Mouse (Mus musculus) forebrain, embryonic 10.5 days (tissue): Measurements from ENCODE around the gene Slc25a10. TPM values are rescaled to one million over a fixed set of nuclear protein-coding genes. Genes with fewer than 3 reads are reported as not detected.
A peak's percentile ranks its signal among the peaks of the same experiment; 100 is the strongest.
"Not testable (repeated sequence)": the region's sequence is repeated elsewhere in the genome, so short reads cannot be mapped to it uniquely, and the experiment has no call there.

Experiments
- DNase-seq: peaks from one replicate; pipeline ENCODE4 v3.0.0-alpha.2; 2017; ENCODE audit warnings: low spot score; ENCODE audit errors: extremely low spot score
- H3K27ac ChIP-seq: fragments of 300-500 bp; sonication (generic); 2 replicates; pipeline ENCODE4 v1.5.1; 2016; ENCODE audit warnings: mild to moderate bottlenecking
- H3K27me3 ChIP-seq: fragments of 300-500 bp; sonication (generic); 2 replicates; pipeline ENCODE4 v1.6.1; 2016; ENCODE audit warnings: mild to moderate bottlenecking; ENCODE audit not compliant: poor library complexity, severe bottlenecking
- H3K36me3 ChIP-seq: fragments of 300-500 bp; sonication (generic); replicated peaks from 2 replicates; pipeline ENCODE4 v1.6.1; 2016; ENCODE audit warnings: mild to moderate bottlenecking, moderate library complexity
- H3K4me1 ChIP-seq: fragments of 300-500 bp; sonication (generic); 2 replicates; pipeline ENCODE4 v1.6.1; 2016
- H3K4me3 ChIP-seq: fragments of 300-500 bp; sonication (generic); 2 replicates; pipeline ENCODE4 v1.5.1; 2016; ENCODE audit warnings: mild to moderate bottlenecking, moderate library complexity
- H3K9me3 ChIP-seq: fragments of 300-500 bp; sonication (generic); 2 replicates; pipeline ENCODE4 v1.6.1; 2016; ENCODE audit warnings: mild to moderate bottlenecking, moderate library complexity
- WGBS: fragments of 180-500 bp; shearing (Covaris S2); methylation state at CpG from one replicate; pipeline ENCODE4 v1.1.7; 2016; 5-methylcytosine and 5-hydroxymethylcytosine counted together
- polyA plus RNA-seq: library from polyadenylated mRNA; unstranded; fragments of >200 nt; fragmentation: Nextera tagmentation; extraction: Ambion mirVana; gene quantifications from 2 replicates; pipeline ENCODE4 v1.2.1, GENCODE M21; 2016

The Slc25a10 gene
- polyA plus RNA-seq, 1 experiment from 2014 or later, result 71.6 TPM

GRCm38 (mm10) chr11:120506899-120507298 is 15.3 kb downstream of the Slc25a10 start:
- peaks cover 21% of the 10 kb centered on the region for H3K4me1 ChIP-seq
- peaks cover 9% of the 10 kb centered on the region for H3K27me3 ChIP-seq
- H3K27ac ChIP-seq, result no peak overlapping the region
- no peak overlapping the region for H3K4me3 ChIP-seq
- H3K36me3 ChIP-seq, result no peaks in the 10 kb centered on the region
- no peaks in the 10 kb centered on the region for H3K9me3 ChIP-seq
- 63% methylated on average over 4 of the region's 4 CpGs for whole genome bisulfite sequencing
- DNase-seq, result no peak

GRCm38 (mm10) chr11:120507611-120508289 is 16.1 kb downstream of the Slc25a10 start:
- Histone ChIP-seq H3K27me3 (peaks cover 9% of the 10 kb centered on the region), H3K9me3 (no peaks in the 10 kb centered on the region), H3K27ac (no peak overlapping the region), H3K4me3 (no peak overlapping the region), H3K4me1 (peaks cover 21% of the 10 kb centered on the region), H3K36me3 (no peaks in the 10 kb centered on the region)
- WGBS, result 87% methylated on average over 13 of the region's 13 CpGs
- no peak for DNase-seq

- Histone ChIP-seq H3K9me3 (no peaks in the 10 kb centered on the region), H3K4me1 (peaks cover 27% of the 10 kb centered on the region), H3K4me3 (no peak overlapping the region), H3K27me3 (peaks cover 9% of the 10 kb centered on the region), H3K36me3 (no peaks in the 10 kb centered on the region), H3K27ac (no peak overlapping the region)
- 94% methylated on average over 9 of the region's 9 CpGs for WGBS
- no peak for DNase-seq
Observed at GRCm38 (mm10) chr11:120508290-120508870, 16.7 kb downstream of the Slc25a10 start.

- Histone ChIP-seq H3K4me1 (peaks cover 27% of the 10 kb centered on the region), H3K36me3 (no peaks in the 10 kb centered on the region), H3K9me3 (no peaks in the 10 kb centered on the region), H3K27me3 (peaks cover 9% of the 10 kb centered on the region), H3K4me3 (no peak overlapping the region), H3K27ac (peak overlapping the region; percentile 82)
- WGBS, result 22% methylated on average over 4 of the region's 4 CpGs
- no peak for DNase-seq
Observed at GRCm38 (mm10) chr11:120509940-120510339, 18.3 kb downstream of the Slc25a10 start.

GRCm38 (mm10) chr11:120510375-120511030 is 18.9 kb downstream of the Slc25a10 start:
- Histone ChIP-seq H3K36me3 (no peaks in the 10 kb centered on the region), H3K27ac (peak overlapping the region; percentile 82), H3K4me3 (peak overlapping the region; percentile 40), H3K9me3 (no peaks in the 10 kb centered on the region), H3K27me3 (peaks cover 9% of the 10 kb centered on the region), H3K4me1 (peaks cover 29% of the 10 kb centered on the region)
- no peak for DNase-seq
- WGBS, result 1% methylated on average over 16 of the region's 16 CpGs

- Histone ChIP-seq H3K27me3 (peaks cover 13% of the 10 kb centered on the region), H3K27ac (no peak overlapping the region), H3K4me3 (no peak overlapping the region), H3K36me3 (no peaks in the 10 kb centered on the region), H3K4me1 (peaks cover 34% of the 10 kb centered on the region), H3K9me3 (no peaks in the 10 kb centered on the region)
- WGBS, result 57% methylated on average over 6 of the region's 6 CpGs
- DNase-seq, result no peak
Observed at GRCm38 (mm10) chr11:120512790-120513453, 21.3 kb downstream of the Slc25a10 start.

GRCm38 (mm10) chr11:120514262-120514661 is 22.6 kb downstream of the Slc25a10 start:
- DNase-seq, H3K9me3 ChIP-seq, H3K27me3 ChIP-seq, H3K4me3 ChIP-seq, H3K36me3 ChIP-seq, H3K27ac ChIP-seq: not testable (repeated sequence)
- peaks cover 38% of the 10 kb centered on the region for H3K4me1 ChIP-seq
- 95% methylated on average over 2 of the region's 2 CpGs for WGBS

- peak; percentile 88 for DNase-seq
- peaks cover 7% of the 10 kb centered on the region; the same call in 1 of the 2 replicates for H3K27me3 ChIP-seq
- 21% methylated on average over 17 of the region's 17 CpGs for WGBS
- no peaks in the 10 kb centered on the region for H3K9me3 ChIP-seq
- H3K4me3 ChIP-seq, result no peak overlapping the region
- peak overlapping the region; percentile 26; the same call in 1 of the 2 replicates for H3K27ac ChIP-seq
- no peaks in the 10 kb centered on the region for H3K36me3 ChIP-seq
- peaks cover 32% of the 10 kb centered on the region for H3K4me1 ChIP-seq
Observed at GRCm38 (mm10) chr11:120515611-120516010, 24.0 kb downstream of the Slc25a10 start.

GRCm38 (mm10) chr11:120517147-120517546 is 25.5 kb downstream of the Slc25a10 start:
- peaks cover 4% of the 10 kb centered on the region; the same call in 1 of the 2 replicates for H3K27me3 ChIP-seq
- peaks cover 22% of the 10 kb centered on the region for H3K4me1 ChIP-seq
- WGBS, result 84% methylated on average over 4 of the region's 4 CpGs
- H3K4me3 ChIP-seq, result no peak overlapping the region
- no peak for DNase-seq
- no peaks in the 10 kb centered on the region for H3K9me3 ChIP-seq
- H3K27ac ChIP-seq, result no peak overlapping the region
- H3K36me3 ChIP-seq, result no peaks in the 10 kb centered on the region

GRCm38 (mm10) chr11:120518027-120518426 is 26.4 kb downstream of the Slc25a10 start:
- WGBS, result 73% methylated on average over 6 of the region's 6 CpGs
- Histone ChIP-seq H3K27me3 (peaks cover 4% of the 10 kb centered on the region; the same call in 1 of the 2 replicates), H3K9me3 (no peaks in the 10 kb centered on the region), H3K4me3 (no peak overlapping the region), H3K36me3 (no peaks in the 10 kb centered on the region), H3K27ac (no peak overlapping the region), H3K4me1 (peaks cover 18% of the 10 kb centered on the region)
- DNase-seq, result no peak

- DNase-seq, result no peak
- 87% methylated on average over 6 of the region's 6 CpGs for WGBS
- H3K4me3 ChIP-seq, result no peak overlapping the region
- H3K27me3 ChIP-seq, result peaks cover 4% of the 10 kb centered on the region; the same call in 1 of the 2 replicates
- H3K4me1 ChIP-seq, result peaks cover 15% of the 10 kb centered on the region
- no peaks in the 10 kb centered on the region for H3K36me3 ChIP-seq
- no peak overlapping the region for H3K27ac ChIP-seq
- no peaks in the 10 kb centered on the region for H3K9me3 ChIP-seq
Observed at GRCm38 (mm10) chr11:120518558-120518957, 26.9 kb downstream of the Slc25a10 start.

GRCm38 (mm10) chr11:120519738-120520137 is 28.1 kb downstream of the Slc25a10 start:
- DNase-seq, result no peak
- no peaks in the 10 kb centered on the region for H3K36me3 ChIP-seq
- H3K9me3 ChIP-seq, result no peaks in the 10 kb centered on the region

More at GRCm38 (mm10) chr11:120519738-120520137, 28.1 kb downstream of the Slc25a10 start:
- H3K27ac ChIP-seq, result no peak overlapping the region
- H3K4me1 ChIP-seq, result peaks cover 15% of the 10 kb centered on the region
- peaks cover 4% of the 10 kb centered on the region; the same call in 1 of the 2 replicates for H3K27me3 ChIP-seq
- peak overlapping the region; percentile 6; the same call in 1 of the 2 replicates for H3K4me3 ChIP-seq
- 64% methylated on average over 9 of the region's 9 CpGs for whole genome bisulfite sequencing
